Mouse (Mus musculus): ENCODE results near the gene Fblim1.

Fblim1 gene

DNA sequence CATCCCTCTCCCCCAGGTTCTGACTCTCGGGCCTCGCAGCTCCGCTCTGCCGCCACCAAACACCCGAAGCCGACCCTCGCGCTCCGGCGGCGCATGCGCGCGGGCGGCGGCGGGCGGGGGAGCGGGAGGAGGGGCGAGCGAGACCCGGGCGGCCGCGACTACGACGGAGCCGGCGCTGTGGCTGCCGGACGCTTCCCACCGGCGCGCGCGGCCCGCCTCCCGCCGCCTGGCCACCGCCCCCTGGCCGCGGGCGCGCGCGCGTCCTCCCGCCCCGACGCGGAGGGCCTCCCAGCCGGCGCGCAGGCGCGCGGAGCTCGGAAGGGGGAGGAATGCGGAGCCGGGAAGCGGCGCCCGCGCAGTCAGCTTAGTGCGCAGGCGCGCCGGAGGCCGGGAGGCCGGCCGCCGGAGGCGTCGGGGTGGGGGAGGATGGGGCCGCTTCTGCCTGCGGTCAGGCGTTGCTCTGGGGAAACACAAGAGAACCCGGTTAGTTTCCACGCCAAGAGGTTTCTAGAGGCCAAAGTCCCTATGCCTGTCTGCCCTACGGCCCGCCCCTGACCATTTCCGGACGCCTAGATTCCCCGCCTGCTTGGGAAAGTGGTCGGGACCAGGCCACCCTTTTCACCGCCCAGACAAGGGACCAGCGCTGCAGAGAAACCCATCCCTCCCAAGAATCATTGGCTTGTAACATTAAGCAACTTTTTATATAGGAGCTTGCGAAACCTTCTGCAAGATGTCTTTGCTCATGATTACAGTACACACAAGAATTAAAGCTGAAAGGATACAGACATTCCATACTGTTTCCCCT lies 67.3 kb downstream of the Fblim1 start, which contains the start of gene Spen:
Gene Spen, minus strand, starts transcription at position 190 of the 805 bp plus-strand sequence.
- DNase-seq = peak; percentile 94 to 95

DNA sequence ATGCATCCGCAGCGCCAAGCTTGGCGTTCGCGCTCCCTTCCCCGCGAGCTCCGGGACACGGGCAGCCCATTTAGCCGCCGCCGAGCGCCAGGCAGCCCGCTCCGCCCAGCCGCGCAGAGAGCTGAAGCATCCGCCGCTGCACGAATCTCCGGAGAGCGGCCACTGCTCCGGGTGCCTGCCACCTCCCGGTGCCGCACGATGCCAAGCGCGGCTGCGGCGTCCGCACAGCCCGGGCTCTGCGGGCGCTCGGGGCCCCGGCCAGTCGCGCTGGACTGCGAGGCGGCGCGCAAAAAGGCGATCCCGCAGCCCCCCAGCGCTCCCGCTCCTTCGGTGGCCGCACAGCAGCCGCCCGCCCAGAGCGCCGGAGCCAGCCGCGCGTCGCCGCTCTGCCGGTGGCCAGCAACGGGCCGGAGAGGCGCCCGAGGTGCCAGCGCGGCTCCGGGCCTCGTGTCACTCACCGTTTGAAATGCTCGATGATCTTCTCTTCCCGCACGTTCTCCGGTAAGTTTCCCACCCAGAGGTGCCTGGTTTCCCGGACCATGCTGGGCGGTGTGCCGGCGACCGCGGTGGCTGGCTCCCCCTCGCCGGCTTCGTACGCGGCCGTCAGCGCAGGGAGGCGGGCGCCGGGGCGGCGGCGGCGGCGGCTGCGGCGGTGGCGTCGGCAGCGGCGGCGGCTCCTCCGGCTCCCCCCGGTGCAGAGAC lies 68.0 kb downstream of the Fblim1 start:
- DNase-seq = peak; percentile 49 to 53

DNA sequence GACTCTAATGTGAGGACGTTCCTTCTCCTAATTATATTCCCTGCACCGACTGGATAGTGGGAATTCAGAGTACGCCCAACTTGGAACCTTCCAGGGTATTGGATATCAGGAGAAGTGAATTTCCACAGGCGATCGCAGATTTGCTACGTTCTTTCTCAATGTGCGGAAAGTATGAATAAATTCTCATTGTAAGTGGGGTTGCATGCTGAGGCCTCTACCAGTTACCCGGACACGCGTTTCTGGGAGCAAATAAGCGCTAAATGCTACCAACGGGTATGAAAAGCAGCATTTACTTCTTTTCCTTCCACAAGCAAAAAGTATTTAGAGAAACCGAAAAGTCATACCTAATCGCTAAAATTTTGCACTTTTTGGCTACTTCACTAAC lies 68.7 kb downstream of the Fblim1 start:
- DNase-seq = no peak

DNA sequence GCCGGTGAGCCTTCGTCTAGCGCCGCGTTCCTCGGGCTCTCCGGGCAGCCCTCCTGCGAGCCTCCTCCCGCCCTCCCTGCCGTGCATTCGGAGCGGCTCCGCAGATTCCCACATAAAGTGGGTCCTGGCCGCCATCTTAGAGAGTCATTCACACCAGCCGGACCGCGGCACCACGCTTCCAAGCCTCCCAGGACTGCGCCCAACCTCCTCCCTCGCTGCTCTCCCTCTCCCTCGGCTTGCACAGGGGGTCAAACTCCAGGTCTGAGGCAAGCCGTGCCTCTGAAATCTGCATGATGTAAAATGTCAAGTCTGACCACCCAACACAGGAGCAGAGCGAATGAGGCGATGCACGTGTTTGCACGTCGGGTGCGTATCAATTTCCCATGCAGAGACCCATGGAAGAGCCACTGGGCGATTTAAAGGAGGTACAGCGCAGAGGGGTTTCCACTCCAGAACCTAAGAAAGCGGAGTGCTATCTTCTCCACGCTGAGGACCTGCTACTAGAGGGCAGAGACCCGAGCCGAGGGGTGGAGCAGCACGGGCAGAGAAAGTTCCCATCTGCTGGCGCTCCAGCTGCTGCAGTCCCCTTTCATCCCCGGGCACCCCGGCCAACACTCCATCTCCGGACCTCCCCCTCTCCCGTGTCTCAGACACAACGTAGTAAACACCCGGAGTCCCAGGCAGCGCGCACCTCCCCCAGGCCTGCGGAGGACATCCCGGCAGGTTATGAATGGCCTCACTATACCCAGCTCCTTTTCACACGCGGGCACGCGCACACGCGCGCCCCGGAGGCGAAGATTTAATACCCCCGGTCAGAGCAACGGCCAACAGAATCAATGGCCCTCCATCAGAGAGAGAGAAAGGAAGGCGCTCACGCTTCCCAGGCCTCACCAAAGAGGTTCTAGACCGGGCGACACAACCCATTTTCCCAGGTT lies 69.3 kb downstream of the Fblim1 start:
- DNase-seq = peak; percentile 59 to 64

DNA sequence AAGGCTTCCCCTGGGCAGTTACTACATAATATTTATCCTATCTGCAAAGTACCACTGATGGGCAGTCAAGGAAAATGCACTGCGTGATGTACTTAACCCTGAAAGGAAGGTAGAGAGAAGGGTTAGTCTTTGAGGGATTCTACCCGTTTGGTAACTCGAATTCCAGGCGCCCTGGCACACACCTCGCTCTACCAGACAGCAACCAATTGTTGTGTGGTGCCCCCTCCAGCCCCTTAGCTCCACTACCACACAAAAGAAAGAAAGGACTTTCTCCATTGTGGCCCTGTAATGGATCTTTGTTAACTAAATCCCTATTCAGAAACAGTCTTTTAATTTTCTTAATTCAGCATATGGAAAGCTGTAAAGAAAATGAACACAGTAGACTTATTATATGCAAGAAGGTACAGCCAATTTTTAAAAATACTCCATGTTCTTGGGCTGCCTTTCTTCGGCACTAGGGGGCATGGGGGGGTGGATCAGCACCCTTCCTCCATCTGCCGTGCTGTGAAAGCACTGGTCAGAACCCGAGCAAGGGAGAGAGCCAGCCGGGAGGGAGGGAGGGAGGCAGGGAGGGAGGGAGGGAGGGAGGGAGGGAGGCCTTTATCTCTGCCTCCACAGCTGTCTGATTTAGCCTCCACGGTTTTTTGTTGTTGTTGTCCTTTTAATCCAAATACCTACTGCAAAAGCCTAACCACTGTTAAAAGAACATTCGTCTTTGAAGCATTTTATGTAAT lies 70.8 kb downstream of the Fblim1 start:
- DNase-seq = peak; percentile 41 to 63

DNA sequence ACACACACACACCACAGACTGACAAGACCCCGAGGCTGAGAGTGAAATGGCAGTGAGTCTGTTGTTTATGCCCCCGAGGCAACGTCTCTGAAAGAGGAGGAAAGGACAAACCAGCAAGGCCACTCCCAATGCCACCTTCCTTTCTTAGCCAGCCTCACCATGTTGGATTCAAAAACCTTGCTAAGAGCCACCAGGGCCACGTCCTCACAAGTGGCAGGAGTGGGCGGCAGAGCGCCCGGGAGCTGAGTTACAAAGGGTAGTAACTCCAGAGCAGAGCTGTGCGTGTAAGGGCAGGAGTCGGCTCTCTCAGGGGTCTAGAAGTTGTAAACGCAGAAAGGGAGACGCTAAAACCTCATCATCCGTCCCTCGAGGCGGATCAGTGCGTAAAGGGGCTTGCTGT lies 74.9 kb downstream of the Fblim1 start:
- no peak for DNase-seq

DNA sequence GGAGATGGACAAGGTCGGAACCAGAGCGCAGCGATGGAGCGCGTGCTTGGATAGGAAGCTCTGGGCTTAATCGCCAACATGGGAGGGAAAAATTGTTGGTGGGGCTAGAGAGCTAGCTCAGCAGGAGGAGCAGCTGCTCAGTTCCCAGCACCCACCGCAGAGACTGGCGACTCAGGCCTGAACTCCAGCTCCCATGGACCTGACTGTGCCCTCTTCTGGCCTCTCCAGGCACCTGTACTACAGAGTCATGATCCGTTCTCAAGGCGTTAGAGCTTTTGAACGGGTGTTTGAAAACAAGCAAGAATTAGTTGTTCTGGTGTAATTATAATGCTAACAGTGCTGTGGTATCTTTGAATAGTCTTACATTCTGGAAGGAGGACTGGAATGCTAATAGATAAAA lies 77.0 kb downstream of the Fblim1 start:
- no peak for DNase-seq

DNA sequence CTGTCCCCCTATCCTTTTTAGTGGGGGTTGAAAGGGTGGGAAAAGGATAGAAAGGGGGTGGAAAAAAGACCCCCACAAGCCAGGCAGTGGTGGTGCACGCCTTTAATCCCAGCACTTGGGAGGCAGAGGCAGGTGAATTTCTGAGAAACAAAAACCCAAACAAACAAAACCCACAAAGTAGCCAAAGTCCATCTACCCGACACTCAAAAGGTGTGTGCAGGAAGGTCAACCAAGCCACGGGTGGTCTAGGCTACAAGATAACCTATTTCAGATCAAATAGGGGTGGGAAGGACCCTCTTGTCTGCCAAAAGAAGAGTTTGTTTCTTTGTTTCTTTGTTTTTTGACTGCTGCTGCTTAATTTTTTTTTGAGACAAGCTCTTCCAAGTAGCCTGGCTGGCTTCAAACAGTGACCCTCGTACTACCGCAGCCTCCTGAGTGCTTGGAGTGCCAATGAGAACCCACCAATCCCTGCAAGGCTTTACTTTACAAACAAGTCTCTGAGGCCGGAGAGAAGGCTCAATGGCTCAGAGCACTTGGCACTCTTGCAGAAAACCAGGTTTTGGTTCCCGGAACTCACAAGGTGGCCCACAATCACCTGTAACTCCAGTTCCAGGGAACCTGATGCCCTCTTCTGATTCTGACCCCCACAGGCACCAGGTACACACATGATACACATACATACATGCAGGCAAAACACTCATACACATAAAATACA lies 78.8 kb downstream of the Fblim1 start:
- DNase-seq = no peak

Data from lung, adult 18-20 months (tissue).